Mouse (Mus musculus) lung, postnatal 10 days (tissue): ENCODE measurements around the gene Fam205c.

Source experiments
- DNase-seq: peaks from one replicate; pipeline ENCODE4 v3.0.0; 2021

The Fam205c gene

DNA sequence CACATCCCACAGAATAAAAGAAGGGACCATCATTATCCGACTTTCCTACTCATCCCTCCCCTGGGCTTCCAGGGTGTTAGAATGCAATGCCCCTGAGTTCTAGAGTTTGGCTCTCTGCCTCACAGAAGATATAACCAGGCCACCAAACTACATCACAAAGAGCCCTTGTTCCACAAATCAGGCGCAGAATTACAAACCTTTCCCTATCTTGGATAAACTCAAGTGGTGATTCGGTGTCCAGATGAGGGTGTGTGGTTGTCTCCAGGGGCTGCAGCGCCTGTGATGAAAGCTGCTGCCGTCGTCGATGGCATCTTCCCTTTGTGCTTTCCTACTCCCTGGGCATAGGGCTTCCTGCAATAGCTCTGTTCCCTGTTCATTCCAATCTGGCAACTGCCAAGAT is at the start of gene Fam205c:
Fam205c (minus strand) TSS at position 101 of the 400 bp plus-strand sequence.
- DNase-seq: no peak

DNA sequence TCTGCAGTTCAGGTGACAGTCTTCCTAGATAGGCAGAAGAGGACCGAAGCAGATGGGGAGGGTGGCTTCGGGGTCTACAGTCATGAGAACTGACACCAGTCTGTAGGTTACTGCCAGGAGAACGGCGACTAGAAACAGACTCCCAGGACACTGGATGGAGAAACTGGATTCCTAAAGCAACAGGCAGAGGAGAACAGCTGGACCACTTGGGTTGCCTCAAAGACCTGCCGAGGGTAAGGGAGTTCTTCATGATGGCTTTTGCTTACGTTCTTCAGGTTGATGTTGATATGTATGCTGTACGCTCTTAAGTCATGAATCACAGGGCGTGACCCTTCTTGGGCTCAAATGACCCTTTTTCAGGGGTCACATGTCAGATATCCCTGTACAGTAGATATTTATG is 48.4 kb upstream of the Fam205c start:
- DNase-seq: no peak

DNA sequence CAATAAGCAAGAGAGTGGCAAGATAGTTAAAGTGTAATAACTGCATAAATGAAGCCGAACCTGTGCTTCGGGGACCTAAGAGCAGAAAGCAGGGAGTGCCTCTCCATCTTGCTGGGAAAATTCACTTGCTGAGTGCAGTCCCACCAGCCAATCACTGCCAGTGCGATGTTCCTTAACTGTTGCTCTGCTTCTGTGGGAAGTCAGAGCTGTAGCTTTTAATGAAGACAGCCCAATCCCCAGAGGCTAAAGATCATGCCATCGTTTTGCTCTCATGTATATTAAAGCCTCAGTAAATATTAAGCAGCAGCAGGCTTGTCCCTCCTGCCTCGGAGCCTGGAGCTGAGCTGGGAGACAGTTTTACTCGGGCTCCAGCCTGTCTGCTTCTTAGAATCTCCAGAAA is 48.0 kb upstream of the Fam205c start:
- no peak for DNase-seq

DNA sequence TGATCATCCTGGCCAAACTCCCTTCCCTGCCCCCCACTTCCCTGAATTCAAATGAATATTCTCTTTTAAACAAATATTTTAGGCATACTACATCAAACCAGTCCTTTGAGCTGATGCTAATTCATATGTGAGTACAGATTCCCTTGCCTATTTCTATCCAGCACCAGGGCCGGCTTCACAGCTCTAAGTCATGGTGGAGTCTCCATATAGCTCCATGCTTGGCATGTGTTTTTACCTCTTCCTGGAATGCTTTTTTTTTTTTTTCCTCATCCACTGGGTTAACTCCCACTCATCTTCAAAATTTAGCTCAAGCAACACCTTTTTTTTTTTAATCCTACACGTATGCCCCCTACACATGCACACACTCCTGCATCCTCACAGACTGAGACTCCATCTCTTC is 47.5 kb upstream of the Fam205c start:
- no peak for DNase-seq

DNA sequence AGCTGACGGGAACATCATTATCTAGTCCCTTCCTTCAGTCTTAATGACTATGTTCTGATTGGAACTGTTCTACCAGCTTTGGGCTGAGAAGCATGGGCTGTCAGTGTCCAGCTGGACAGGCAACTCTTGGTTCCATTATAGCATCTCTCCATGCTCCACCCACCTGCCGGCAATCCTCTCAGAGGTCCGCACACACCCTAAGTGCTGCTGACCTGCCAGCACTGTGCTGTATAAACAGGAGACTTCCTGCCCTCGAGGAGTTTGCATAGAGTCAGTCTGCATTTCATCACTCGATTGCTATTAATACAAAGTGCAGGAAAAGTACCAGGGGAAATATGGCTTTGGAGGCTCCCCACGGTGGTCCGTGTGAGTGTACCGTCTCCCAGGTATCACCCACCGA is 46.7 kb upstream of the Fam205c start:
- no peak for DNase-seq

DNA sequence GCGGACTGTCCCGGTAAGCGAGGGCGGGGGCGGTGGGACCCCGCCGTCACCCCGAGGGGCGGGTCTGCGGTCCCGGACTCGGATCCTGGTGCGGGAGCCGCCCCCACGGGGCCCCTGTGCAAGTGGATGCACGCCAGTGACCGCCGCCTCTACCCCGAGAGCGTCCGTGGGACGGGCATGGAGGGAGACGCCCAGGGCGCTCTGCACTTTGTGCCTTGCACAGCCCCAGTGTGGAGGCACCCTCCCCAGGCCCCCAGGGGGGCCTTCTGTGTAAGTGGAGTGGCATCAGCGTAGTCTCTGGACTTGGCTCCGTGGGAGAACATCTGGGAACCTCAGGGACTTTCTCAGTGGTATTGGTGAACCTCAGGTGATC is 43.4 kb upstream of the Fam205c start:
- DNase-seq: peak; percentile 6

DNA sequence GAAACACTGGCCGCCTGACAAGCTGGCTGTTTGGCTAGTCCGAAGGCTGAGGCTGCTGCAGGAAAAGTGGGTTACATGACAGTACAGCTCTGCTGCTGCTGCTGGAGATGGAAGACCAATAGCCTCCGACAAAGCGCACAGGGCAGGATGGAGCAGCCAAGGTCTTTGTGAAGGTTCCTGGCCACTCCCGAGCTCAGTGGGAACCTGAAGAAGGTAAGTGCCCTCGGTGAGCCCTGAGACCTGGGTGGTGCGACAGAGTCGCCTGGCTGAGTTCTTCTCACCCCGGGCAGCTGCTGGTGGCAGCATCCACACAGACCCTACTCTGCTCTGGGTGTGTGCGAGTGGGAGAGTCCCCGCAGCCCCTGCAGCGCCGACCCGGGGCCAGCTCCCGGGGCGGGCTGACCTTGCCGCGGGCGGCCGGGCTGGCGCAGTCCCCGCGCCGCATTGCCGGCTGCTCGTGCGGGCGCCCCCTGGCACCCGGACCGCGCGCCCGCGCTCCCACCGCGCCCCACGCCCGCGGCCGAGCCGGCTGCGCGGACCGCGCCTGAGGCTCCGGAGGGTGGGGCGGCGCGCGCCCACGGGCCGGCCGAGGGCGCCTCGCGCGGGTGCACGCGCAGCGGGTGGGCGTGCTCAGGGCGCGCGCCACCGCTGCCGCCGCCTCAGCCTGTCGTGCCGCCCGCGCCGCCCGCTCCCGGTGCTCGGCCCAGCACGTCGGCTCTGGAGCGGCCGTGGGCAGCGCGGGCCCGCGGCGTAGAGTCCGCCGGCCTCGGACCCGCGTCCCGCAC is 42.8 kb upstream of the Fam205c start, which contains the start of gene Phf24:
Phf24 (plus strand) TSS at position 44 of the 785 bp plus-strand sequence.
- peak; percentile 18 for DNase-seq

DNA sequence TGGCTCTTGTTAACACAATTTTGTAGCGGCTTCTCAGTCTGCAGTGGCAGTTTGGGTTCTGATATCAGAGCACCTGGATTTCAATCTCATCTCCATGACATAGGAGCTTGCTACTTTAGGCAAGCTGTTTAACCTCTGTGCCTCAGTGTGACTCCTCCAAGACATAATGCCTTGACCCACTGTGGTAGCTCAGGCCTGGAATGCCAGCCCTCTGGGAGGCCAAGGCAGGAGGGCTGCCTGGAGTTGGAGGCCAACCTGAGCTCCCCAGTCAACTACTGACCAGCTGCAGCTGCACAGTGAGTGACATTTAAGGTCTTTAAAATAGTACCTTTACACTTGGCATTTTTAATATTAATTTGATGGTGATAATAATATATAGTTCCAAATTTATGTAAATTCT is 41.9 kb upstream of the Fam205c start:
- DNase-seq: no peak

DNA sequence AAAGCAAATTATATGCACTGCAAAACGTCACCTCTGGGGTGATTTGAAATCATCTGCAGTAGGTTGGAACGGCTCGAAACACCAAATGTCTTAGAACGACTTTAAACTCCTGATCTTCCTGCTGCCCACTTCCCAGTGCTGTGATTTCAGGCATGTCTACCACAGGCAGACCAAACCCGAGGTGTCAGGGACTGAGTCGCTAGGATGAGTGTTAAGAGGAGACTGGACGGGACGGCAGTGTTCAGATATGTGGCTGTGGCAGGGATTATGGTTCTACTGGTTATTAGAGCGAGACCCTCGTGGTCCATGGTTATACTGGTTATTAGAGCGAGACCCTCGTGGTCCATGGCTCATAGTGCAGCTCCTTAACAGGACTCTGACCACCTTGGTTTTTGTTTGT is 41.3 kb upstream of the Fam205c start:
- DNase-seq: no peak

DNA sequence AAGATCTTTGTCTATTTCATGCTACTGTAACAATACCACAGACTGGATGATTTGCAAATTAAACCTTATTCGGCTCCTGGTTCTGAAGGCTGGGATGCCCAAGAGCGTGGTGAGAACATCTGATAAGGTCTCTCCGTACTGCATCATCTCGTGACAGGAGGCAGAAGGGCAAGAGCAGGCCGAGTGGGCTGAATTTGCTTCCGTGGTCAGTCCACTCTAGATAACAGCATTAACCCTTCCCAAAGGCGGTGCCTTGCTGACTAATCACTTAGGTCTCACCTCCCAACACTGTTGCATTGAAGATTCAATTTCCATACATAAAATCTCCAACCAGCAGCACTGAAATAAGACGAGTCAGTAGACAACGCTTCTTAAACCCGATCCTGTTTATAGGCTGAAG is 39.4 kb upstream of the Fam205c start:
- DNase-seq: no peak

DNA sequence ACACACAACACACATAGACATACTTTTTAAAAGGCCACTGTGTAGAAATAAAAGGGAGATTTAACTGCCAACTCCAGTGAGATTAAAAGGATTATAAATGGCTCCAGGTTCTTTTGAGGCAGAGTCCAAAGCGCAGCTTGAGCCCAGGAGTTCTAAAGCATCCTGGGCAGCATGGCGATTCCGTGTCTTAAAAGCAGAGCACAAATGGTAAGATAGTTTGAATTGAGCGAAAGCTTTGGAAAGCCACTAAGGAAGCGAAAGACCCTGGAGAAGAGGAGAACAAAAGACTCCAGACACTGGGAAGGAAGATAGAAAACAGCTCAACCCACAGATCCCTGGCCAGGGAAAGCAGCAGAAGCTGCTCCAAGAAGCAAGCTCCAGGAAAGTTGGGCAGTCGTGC is 30.9 kb upstream of the Fam205c start:
- DNase-seq: no peak

DNA sequence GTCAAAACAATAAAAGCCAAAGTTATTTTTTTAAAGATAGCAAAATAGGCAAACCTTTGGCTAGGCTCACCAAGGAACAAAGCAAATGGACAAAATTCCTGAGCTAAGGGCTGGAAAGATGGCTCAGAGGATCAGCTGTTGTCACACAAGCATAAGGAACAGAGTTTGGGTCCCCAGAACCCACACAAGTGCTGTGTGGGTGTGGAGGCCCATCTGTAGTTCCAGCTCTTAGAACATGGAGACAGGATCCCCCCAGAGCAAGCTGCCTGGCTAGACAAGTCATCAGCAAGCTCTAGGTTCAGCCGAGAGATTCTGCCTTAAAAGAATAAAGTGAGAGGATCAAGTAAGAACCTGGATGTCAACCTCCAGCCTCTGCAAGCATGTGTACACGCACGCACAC is 30.5 kb upstream of the Fam205c start:
- no peak for DNase-seq

DNA sequence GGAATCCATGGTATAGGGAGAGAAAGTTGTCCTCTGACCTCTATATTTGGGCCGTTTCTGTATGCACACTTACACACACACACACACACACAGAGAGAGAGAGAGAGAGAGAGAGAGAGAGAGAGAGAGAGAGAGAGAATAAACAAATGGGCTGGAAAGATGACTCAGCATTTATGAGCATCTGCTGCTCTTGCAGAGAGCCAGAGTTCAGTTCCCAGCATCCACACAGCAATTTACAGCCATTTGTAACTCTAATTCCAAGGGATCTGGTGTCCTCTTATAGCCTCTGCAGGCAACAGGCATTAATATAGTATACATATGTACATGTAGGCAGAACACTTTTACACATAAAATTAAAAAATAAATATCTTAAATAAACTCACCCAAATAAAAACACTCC is 29.9 kb upstream of the Fam205c start:
- DNase-seq: no peak

DNA sequence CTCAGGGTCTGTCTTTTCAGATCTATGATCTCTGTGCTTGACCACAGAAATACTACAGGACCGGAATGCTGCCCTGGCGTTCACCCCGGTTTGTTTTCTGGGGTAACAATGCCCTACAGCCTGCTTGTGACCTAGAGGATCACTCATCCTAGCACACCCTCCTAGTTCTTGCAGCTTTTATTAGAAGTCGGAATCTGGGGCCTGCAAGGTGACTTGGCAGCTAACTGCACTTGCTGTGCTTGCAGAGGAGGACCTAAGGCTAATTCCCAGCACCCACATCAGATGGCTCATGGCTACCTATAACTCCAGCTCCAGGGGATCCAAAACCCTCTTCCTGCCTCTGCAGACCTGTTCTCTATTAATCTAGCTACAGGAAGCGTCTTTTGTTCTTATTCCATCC is 28.7 kb upstream of the Fam205c start:
- DNase-seq: no peak

DNA sequence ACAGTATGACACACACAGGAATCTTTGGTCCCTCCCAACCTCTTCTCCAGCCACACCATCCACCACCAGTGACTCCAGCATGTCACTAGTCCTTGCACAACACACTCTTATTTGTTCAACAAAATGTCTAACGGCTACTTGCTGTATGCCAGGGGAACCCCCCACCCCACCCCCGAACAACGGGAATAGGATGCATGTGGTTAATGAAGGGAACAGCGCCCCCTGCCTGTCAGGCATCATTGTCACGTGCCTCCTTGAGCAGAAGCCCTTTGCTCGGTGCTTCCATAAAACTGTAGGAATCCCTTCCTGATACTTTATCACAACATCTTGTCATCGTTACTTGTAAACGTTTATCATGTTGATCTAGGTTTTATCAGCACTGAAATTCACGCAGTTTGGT is 28.1 kb upstream of the Fam205c start:
- DNase-seq: peak; percentile 27

DNA sequence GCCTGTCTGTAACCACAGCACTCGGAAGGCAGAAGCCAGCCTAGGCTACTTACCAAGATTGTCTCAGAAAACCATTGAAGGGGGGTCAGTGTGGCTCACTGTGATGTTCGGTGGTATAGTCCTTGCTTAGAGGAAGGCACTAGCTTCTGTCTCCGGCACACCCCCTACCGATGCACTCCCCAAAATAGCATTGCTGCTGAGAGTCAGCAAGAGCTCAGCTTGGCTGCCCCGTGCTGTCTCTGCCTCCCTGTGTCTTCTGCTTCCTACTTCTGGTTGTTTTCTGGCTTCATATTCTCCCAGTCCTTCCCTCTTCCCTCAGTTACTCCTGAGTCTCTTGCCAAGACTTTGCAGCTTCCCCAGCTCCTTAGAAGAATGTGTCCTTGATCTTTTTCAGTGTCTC is 26.8 kb upstream of the Fam205c start:
- DNase-seq: no peak

DNA sequence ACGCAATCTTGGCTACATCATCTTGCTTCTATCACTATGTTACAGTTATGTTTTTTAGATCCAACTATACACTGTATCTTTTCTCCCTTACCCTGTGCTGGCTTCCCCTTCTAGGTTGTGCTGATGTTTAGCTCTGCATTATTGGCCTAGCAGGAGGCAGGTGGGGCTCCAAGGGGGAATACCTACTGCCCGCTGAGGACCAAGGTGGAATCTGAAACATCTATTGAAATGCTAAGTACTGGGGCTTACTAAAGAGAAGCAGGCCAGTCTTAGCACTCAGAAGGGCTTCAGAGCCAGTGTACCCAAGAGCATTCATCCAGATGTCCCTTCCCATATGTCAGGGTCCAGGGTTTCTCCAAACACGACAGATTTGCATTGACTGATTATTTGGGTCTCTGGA is 24.9 kb upstream of the Fam205c start:
- no peak for DNase-seq

DNA sequence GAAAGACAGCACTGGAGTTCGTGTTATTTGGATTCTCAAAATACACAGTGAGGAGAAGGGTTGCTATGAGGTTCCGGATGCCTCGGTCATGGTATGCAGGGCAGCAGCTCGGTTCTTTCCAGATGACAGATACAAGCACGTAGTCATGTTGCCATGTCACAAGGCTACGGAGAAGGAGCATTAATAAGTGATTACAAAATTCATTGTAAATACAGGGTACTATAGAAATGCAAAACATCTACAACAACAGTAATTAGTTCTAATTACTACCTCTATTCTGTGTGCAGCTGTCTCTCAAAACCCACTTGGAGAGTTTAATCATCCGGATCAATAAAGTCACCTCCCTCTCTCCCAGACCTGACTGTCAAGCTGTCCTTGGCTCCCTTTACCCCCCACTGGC is 21.1 kb upstream of the Fam205c start:
- DNase-seq: no peak

DNA sequence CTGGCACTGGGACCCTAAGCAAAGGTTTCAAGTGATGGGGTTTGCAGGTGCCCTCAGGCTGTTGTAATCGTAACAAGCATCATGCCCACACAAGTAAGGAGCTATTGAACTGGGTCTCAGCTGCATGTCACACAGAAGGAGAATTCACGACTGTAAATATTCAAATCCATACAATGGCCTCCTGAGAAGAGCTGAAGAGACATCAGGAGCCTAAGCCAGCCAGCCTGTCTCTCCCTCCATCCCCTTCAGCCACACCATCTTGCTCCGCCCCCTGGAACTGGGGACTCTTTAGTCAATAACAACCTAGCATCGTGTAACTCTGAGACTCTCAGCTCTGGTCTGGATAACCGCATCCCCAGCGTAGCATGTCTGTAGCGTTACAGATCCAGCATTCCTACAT is 17.1 kb upstream of the Fam205c start:
- no peak for DNase-seq

DNA sequence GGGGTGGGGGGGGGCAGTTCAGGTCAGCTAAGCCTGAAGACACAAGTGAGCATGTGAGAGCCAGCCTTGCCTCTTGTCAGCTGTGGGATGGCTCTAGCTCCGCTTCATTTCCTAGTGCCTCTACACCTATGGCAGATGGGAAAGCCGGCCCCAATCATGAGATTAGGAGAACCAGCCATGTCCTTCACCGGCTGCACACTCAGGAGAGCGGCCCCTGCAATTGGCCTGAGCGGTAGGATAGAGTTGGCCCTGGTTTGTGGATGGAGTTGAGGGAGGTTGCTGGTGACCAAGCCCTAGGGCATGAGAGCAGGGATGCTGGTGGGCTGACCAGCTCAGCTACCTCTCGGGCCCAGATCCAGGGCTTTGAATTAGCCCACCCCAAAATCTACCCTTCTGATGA is 14.8 kb upstream of the Fam205c start:
- no peak for DNase-seq

DNA sequence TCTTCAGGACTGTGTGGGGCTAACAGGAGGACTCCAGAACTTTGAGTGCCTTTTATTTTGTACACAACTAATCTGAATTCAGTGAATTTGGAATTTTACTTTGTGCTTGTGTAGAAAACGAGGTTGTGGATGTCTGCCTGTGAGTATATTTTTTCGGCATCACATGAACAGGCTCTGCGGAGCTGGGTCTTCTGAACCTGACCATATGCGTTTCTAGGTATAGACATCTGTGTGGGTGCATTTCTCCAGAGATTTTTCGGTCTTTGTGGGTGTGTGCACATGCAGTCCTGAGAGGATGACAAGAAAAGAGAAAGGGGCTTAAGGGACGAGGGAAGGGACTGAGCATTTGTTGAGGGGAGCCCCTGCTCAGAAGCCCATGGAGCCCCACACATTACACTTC is 12.9 kb upstream of the Fam205c start:
- DNase-seq: no peak

DNA sequence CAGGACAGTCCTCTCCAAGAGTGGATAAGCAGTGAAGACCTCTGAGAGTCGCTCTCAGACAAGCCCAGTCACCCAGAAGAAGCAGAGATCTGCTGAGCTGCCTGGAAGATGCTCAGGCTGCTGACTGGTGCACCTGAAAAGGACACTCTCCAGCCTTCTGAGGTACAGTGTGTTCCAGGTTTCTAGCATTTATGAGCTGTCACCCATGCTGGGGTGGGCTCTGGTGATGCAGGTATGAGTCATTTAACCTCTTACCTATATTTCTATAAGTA is 6.6 kb upstream of the Fam205c start:
- no peak for DNase-seq

DNA sequence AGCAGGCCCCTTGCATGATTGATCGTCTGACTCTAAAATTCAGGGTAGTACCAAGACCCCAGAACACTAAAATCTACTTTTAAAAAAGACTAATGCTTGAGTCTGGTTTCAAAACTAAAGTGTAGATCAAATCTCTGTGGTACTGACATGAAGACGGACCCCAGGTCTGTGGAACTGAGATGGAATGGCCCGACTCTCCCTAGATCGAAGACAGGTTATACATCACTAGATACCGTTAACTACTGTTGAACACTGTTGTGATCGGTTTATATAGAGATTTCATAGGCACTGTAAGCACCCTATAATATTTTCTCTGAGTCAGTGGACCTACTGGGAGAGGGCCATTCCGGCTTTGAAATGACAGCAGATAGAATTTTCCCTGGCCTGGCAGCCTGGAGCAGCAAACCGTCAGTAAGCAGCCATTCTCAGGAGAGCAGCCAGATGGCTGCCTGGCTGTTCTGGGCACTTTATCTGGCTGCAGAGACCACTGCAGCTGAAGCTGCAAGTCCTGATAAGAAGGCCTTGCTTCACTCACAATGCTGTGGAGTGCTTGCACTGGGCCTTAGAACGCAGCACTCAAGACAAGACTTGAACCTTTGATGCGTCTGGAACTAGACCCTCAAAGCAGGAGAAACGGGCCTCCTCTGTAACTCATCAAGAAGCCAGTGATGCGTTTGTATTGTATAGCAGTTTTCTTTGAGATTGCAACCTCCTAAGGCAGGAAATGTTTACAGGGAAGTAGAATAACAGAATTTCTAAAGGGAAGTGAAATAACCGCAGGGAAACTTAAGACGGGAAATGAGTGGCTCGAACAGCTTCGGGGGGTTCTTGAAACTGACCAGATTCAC is 6.0 kb upstream of the Fam205c start:
- DNase-seq: no peak

DNA sequence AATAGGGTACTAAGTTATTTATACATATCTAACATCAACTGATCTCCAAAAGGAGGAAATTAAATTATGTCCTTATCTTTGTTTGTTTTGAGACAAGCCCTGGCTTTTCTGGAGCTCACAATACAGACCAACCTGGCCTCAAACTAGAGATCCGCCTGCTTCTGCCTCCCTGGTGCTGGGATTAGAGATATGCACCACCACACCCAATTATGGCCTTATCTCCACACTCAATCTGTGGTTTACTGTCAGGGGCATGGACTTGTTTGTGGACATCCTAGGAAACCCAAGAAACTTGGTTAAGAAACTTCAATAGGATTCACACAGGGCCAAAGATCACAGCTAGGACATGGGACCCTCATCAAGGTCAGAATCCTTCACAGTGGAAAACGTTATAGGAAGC is 3.6 kb upstream of the Fam205c start:
- DNase-seq: no peak
